Mouse (Mus musculus) heart, embryonic 16.5 days (tissue): ENCODE results near the gene Celf2. TPM values are rescaled to one million over a fixed set of nuclear protein-coding genes. Genes with fewer than 3 reads are reported as not detected.

Experiments used
- ATAC-seq: fragments of 200-750 bp; cut with Nextera tagmentation; replicated peaks from 2 replicates; pipeline ENCODE4 v1.8.0; 2017; ENCODE audit warnings: moderate number of reproducible peaks; ENCODE audit not compliant: insufficient read depth, low FRiP score; ENCODE audit errors: extremely low read depth
- H3K27ac ChIP-seq: fragments of 300-500 bp; sonication (generic); 2 replicates; pipeline ENCODE4 v1.5.1; 2014; ENCODE audit warnings: mild to moderate bottlenecking, low read length, control low read depth, moderate library complexity
- H3K27me3 ChIP-seq: fragments of 300-500 bp; sonication (generic); 2 replicates; pipeline ENCODE4 v1.6.1; 2014; ENCODE audit warnings: low read length, mixed read lengths; ENCODE audit not compliant: control insufficient read depth, insufficient read depth
- H3K36me3 ChIP-seq: fragments of 300-500 bp; sonication (generic); 2 replicates; pipeline ENCODE4 v1.6.1; 2014; ENCODE audit not compliant: control insufficient read depth, insufficient read depth
- H3K4me1 ChIP-seq: fragments of 300-500 bp; sonication (generic); 2 replicates; pipeline ENCODE4 v1.6.1; 2014; ENCODE audit warnings: low read length, mixed read lengths; ENCODE audit not compliant: control insufficient read depth, insufficient read depth
- H3K4me2 ChIP-seq: fragments of 300-500 bp; sonication (generic); 2 replicates; pipeline ENCODE4 v1.6.1; 2014; ENCODE audit warnings: low read depth, mild to moderate bottlenecking, control low read depth, low read length
- H3K4me3 ChIP-seq: fragments of 300-500 bp; sonication (generic); 2 replicates; pipeline ENCODE4 v1.5.1; 2014; ENCODE audit warnings: mild to moderate bottlenecking, control low read depth, low read length
- H3K9ac ChIP-seq: fragments of 300-500 bp; sonication (generic); 2 replicates; pipeline ENCODE4 v1.6.1; 2014; ENCODE audit warnings: low read length, control low read depth
- H3K9me3 ChIP-seq: fragments of 300-500 bp; sonication (generic); replicated peaks from 2 replicates; pipeline ENCODE4 v1.6.1; 2016; ENCODE audit warnings: low read length; ENCODE audit not compliant: control insufficient read depth
- WGBS: fragments of 180-500 bp; shearing (Covaris S2); extraction: QIAGEN DNeasy Blood & Tissue Kit; methylation state at CpG from one replicate; pipeline ENCODE4 v1.1.7; 2014; 5-methylcytosine and 5-hydroxymethylcytosine counted together
- polyA plus RNA-seq: library from polyadenylated mRNA; unstranded; fragments of >200 nt; fragmentation: Nextera tagmentation; extraction: Ambion mirVana; gene quantifications from 2 replicates; pipeline ENCODE4 v1.2.1, GENCODE M21; 2015

Gene Celf2
- polyA plus RNA-seq, 1 experiment from 2014 or later: 70.2 TPM

GRCm38 (mm10) chr2:7145541-7146043 lies 363.8 kb downstream of the Celf2 start:
- Histone ChIP-seq H3K4me1 (no peaks in the 10 kb centered on the region), H3K9ac (no peak overlapping the region), H3K36me3 (no peaks in the 10 kb centered on the region), H3K27ac (no peak overlapping the region), H3K27me3 (no peaks in the 10 kb centered on the region), H3K4me2 (no peak overlapping the region), H3K9me3 (no peaks in the 10 kb centered on the region), H3K4me3 (no peak overlapping the region)
- no peak for ATAC-seq
- 53% methylated on average over 4 of the region's 4 CpGs for WGBS

- no peak overlapping the region for H3K4me2 ChIP-seq
- H3K27me3 ChIP-seq: no peaks in the 10 kb centered on the region
- no peaks in the 10 kb centered on the region for H3K9me3 ChIP-seq
- no peak overlapping the region for H3K9ac ChIP-seq
- H3K36me3 ChIP-seq: no peaks in the 10 kb centered on the region
- H3K4me3 ChIP-seq: no peak overlapping the region
- H3K27ac ChIP-seq: no peak overlapping the region
- H3K4me1 ChIP-seq: no peaks in the 10 kb centered on the region
- WGBS: 95% methylated on average over 1 of the region's 1 CpGs
- ATAC-seq: no peak
These were observed 364.5 kb downstream of the Celf2 start for GRCm38 (mm10) chr2:7144871-7145270.

DNA sequence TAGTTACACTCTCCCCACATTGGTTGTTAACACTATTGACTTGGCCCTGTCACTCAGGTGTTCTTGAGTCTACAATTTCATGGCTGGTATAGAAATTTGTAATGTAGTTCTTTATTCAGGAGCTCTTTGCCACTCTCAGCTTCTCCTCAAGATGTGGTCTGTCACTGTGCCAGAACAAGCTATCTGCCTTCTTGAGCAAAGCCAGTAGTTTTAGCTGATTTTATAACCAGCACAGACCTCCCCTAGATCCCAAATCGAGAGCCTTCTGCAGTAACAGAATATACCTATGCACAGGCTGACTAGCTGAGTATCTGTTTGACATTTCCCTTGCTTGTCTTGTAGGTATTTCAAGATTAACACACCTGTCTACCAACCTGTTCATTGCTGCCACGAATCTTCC lies 386.0 kb downstream of the Celf2 start:
- no peak for ATAC-seq
- 74% methylated on average over 2 of the region's 2 CpGs for WGBS

GRCm38 (mm10) chr2:7115801-7116200 lies 393.6 kb downstream of the Celf2 start:
- Histone ChIP-seq H3K9me3 (no peaks in the 10 kb centered on the region), H3K27ac (no peak overlapping the region), H3K27me3 (no peaks in the 10 kb centered on the region), H3K36me3 (no peaks in the 10 kb centered on the region), H3K4me1 (no peaks in the 10 kb centered on the region), H3K9ac (no peak overlapping the region), H3K4me3 (no peak overlapping the region), H3K4me2 (no peak overlapping the region)
- no peak for ATAC-seq
- WGBS: 47% methylated on average over 2 of the region's 2 CpGs

More for the DNA sequence above, 386.0 kb downstream of the Celf2 start:
- no peaks in the 10 kb centered on the region for H3K27me3 ChIP-seq
- H3K9ac ChIP-seq: no peak overlapping the region
- H3K9me3 ChIP-seq: no peaks in the 10 kb centered on the region
- no peak overlapping the region for H3K4me2 ChIP-seq
- no peaks in the 10 kb centered on the region for H3K4me1 ChIP-seq
- H3K36me3 ChIP-seq: no peaks in the 10 kb centered on the region
- H3K4me3 ChIP-seq: no peak overlapping the region
- no peak overlapping the region for H3K27ac ChIP-seq

DNA sequence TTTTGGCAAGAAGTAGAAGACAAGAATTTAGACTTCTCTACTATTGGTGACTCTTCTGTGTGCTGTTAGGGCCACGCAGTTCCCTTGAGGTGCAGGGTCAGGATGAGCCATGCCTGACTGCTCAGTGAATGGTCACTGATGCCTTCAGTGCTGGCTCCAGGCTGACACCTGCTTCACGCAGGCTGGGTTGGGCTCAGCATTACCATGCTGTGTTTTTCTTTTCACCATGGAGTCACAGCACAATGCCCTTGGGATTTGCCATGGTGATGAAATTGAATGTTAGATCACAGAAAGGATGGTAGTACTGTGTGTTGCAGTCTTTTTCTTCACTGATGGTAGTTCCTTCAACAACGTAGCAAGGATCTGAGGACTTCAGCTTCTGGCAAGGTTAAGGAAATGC lies 394.2 kb downstream of the Celf2 start:
- no peak for ATAC-seq
- Histone ChIP-seq H3K9ac (no peak overlapping the region), H3K4me3 (no peak overlapping the region), H3K4me2 (no peak overlapping the region), H3K27me3 (no peaks in the 10 kb centered on the region), H3K27ac (no peak overlapping the region), H3K9me3 (no peaks in the 10 kb centered on the region), H3K36me3 (no peaks in the 10 kb centered on the region), H3K4me1 (no peaks in the 10 kb centered on the region)
- WGBS: 76% methylated on average over 3 of the region's 3 CpGs

DNA sequence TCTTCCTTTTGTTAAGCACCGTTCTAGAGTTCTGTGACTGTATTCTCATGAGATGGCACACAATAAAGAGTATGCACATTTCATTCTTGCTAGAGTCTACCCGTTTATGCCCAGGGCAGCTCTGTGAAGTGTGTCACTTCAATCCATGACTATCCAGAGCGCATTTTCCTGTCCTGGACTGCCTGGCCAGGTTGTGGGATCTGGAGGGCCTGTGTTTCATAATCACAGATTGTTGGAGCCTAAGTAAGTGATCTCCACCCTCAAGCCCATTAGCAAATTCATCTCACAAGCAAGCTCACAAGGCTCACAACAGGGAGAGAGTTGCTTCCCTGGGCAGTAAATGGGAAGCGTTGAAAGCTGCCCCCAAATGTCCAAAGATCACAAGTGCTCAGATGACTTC lies 395.6 kb downstream of the Celf2 start:
- no peak for ATAC-seq
- Histone ChIP-seq H3K4me2 (no peak overlapping the region), H3K27me3 (no peaks in the 10 kb centered on the region), H3K9me3 (no peaks in the 10 kb centered on the region), H3K4me1 (no peaks in the 10 kb centered on the region), H3K9ac (no peak overlapping the region), H3K36me3 (no peaks in the 10 kb centered on the region), H3K27ac (no peak overlapping the region), H3K4me3 (no peak overlapping the region)
- WGBS: 79% methylated on average over 4 of the region's 4 CpGs

DNA sequence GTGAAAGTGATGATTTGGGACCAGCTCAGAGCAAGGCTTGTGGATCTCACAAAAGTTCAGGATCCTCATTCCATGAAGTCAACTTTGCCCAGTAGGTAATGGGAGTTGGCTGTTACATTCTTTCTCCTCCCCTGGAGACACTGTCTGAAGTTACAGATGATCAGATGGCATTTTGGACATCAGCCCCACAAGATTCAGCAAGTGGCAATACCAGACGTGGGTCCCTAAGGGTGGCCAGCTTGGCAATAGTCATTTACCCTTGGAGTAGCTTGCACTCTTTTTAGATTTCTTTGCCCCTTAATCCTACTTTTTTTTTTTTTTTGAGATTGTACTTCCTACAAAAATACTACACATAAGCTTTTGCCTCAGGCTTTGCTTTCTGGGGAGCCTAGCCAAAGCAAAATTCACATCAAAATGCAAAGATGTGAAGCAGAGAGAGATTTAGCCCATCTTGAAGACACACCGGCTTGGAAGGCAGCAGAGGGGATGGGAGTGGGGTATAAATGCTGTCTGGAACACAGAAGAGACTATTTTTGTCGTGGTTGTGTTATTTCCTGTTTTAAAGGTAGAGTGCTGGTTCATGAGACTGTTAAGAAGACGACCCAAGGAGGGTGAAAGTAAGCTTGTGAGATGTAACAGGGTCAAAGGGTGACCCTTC lies 397.1 kb downstream of the Celf2 start:
- H3K4me2 ChIP-seq: no peak overlapping the region
- H3K9me3 ChIP-seq: no peaks in the 10 kb centered on the region
- H3K27me3 ChIP-seq: no peaks in the 10 kb centered on the region
- H3K36me3 ChIP-seq: no peaks in the 10 kb centered on the region
- no peak for ATAC-seq
- 61% methylated on average over 4 of the region's 4 CpGs for WGBS
- no peak overlapping the region for H3K27ac ChIP-seq
- no peaks in the 10 kb centered on the region for H3K4me1 ChIP-seq
- no peak overlapping the region for H3K9ac ChIP-seq
- H3K4me3 ChIP-seq: no peak overlapping the region

DNA sequence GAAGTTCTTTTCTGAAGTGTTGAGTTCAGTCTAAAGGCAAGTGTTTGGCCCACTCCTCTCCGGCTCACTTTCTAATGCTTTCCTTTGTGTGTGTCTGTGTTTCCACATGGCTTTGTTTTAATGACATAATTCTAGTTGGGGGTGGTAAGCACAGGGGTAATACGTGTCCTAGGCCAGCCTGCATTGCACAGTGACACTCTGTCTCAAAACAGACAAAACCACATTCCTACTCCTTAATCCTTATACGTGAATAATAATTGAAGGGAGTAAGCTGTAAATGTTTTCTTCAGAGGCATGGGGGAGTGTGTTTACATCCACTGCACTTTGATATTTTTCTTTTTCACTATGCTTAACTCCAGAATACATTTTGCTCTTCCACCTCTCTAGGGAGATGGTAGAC lies 415.9 kb downstream of the Celf2 start:
- no peak for ATAC-seq
- H3K9ac ChIP-seq: no peak overlapping the region
- no peak overlapping the region for H3K4me2 ChIP-seq
- H3K4me1 ChIP-seq: peaks cover 20% of the 10 kb centered on the region
- H3K27ac ChIP-seq: no peak overlapping the region
- H3K27me3 ChIP-seq: no peaks in the 10 kb centered on the region
- H3K9me3 ChIP-seq: no peaks in the 10 kb centered on the region
- H3K4me3 ChIP-seq: no peak overlapping the region
- no peaks in the 10 kb centered on the region for H3K36me3 ChIP-seq
- WGBS: 58% methylated on average over 3 of the region's 3 CpGs

- peaks cover 21% of the 10 kb centered on the region for H3K4me1 ChIP-seq
- no peaks in the 10 kb centered on the region for H3K36me3 ChIP-seq
- 97% methylated on average over 5 of the region's 5 CpGs for WGBS
- H3K4me3 ChIP-seq: no peak overlapping the region
- H3K4me2 ChIP-seq: no peak overlapping the region
- H3K9me3 ChIP-seq: no peaks in the 10 kb centered on the region
- H3K27me3 ChIP-seq: no peaks in the 10 kb centered on the region
- no peak for ATAC-seq
- no peak overlapping the region for H3K27ac ChIP-seq
- H3K9ac ChIP-seq: no peak overlapping the region
These were observed 416.7 kb downstream of the Celf2 start for GRCm38 (mm10) chr2:7092641-7093040.
